Mouse (Mus musculus) urinary bladder, adult 2 months (tissue): ENCODE measurements at regions not wholly inside any gene's neighbourhood (a gene's known extent, or its start where the extent isn't known, plus 50 kb on each side); places are given as distances from the start of the nearest gene placed in this dataset.

Source experiments
- DNase-seq: peaks from one replicate; pipeline ENCODE4 v3.0.0; 2022; ENCODE audit warnings: low spot score

DNA sequence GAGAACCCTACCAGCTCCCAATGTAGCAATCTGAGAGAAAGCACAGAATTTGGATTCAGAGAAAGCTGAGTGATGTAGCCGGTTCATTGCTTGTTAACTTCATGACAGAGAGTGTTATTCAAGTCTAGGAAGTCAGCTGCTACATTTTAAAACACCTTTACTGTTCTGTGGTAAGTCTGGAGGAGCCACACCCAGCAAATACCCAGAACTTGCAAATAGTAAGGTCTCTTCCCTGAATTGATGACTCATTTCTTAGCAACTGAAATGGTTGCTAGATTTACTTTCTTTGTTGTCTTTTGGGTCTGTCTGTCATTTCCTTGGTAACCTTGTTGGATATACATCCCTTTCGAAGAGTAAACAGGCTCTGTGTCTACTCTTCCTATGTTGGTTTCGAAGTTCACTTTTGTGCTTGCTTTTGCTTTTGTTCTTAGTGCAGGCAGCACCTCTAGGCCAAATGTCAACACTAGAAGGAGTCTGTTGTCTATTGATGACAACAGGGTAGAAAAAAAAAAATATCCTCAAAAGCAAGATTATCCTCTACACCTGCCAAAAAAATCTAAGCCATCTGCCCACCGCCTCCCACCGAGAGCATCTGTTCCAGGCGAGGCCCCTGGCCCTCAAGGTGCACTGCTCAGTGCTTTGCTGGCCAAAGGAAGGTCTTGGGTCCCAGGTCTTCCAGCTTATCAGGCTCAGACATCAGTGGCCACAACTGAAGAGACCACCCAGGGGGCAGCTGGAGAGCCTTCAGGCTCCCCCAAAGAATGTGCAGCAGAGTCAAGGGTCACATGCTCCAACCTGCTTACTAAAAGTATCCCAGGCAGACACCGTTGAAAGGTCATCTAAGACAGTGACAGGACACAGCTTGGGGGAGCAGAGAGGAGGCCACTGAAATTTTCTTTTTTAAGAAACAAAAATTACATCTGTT lies 372.3 kb upstream of the Nfe2l3 start:
- no peak for DNase-seq

DNA sequence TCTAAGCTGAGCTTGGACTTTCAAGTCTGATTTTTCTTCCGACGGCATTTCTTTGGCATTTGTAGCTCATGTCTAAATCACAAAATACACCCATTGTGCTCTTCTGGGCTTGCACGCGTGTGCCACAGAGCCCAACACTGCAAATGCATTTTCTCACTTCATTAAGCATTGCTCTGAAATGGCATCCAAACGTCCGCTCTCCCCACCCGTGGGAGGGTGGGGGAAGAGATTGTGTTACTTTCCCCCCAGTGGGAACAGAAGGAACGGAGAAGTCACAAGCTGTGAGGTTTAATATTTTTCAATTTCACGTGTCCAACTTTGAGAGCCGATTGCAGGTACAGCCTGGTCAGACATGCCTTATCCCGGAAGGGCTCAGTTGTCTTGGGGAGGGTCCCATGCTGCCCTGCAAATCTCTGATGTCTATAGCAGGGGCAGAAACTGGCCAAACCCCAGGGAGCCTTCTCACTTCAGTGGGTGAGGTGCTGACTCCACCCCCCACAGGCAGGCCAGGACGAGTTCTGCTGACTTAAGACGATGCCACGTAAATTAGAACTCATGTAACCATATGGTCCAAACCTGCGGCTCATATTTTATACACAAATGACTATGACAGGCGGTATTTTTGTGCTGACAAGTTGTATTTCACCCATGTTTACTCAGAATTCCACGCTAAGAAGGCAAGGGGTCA lies 371.5 kb upstream of the Nfe2l3 start:
- DNase-seq: no peak

DNA sequence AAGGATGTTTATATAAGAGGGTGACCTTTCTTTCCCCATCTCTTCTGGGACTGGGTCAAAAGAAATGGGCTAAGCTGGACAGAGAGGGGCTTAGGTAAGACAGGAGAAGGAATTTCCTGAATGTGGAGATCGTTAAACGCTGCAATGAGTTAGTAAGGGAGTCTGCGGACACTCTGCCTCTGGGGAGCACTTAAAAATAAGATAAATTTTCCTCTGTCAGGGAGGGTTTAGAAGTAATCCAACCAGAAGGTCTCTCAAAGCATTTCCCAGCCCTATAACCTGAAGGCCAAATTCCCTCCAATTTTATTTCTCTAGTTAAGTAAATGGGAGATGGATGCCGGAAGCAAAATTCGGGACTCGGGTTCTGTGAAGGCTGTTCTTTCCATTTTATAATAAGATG lies 367.3 kb upstream of the Nfe2l3 start:
- DNase-seq: no peak

- DNase-seq: no peak
Observed at GRCm38 (mm10) chr6:51067332-51067731, 365.1 kb upstream of the Nfe2l3 start.

DNA sequence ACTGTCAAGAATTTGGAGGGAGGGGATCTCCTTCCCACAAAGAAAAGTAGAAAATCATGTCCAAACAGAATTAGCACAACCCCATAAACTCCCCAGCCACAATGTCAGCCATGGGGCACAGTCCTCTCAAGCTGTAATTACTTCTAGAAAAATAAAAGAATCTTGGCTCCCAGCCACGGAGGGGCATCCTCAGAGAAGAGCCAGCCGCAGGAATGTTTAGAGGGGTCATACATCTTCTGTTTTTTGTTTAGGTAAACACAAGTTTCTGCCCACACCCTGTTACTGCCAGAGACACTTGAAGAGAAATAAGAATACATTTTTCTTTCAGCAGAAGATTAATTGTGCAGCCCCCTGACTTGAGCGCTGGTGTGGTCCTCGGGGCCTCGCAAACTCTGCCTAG lies 362.5 kb upstream of the Nfe2l3 start:
- no peak for DNase-seq

- no peak for DNase-seq
Observed at GRCm38 (mm10) chr6:51071243-51071642, 361.2 kb upstream of the Nfe2l3 start.

- DNase-seq: no peak
Observed at GRCm38 (mm10) chr6:51075026-51075425, 357.4 kb upstream of the Nfe2l3 start.

GRCm38 (mm10) chr6:51076861-51077768 lies 355.4 kb upstream of the Nfe2l3 start:
- DNase-seq: no peak

DNA sequence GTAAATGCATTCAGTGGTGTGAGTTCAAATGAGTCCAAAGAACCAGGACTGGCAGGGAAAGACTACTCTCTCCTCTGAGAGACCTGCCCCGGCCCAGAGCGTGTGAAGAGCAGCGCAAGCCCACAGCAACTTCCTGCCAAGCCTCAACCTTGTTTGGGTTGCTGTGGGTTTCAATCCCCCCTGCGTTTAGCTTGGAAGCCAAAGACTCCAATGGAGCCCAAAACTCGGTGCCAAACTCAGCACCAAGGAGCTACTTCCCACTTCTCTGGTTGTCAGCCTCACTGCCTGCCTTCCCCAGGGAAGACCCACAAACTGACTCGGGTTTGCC lies 354.7 kb upstream of the Nfe2l3 start:
- no peak for DNase-seq

- no peak for DNase-seq
Observed at GRCm38 (mm10) chr6:51078353-51078966, 354.0 kb upstream of the Nfe2l3 start.

GRCm38 (mm10) chr6:51078967-51079355 lies 353.5 kb upstream of the Nfe2l3 start:
- DNase-seq: no peak

- no peak for DNase-seq
Observed at GRCm38 (mm10) chr6:51081056-51081455, 351.4 kb upstream of the Nfe2l3 start.

GRCm38 (mm10) chr6:51084656-51085055 lies 347.8 kb upstream of the Nfe2l3 start:
- DNase-seq: no peak

- no peak for DNase-seq
Observed at GRCm38 (mm10) chr6:51085547-51085946, 346.9 kb upstream of the Nfe2l3 start.

DNA sequence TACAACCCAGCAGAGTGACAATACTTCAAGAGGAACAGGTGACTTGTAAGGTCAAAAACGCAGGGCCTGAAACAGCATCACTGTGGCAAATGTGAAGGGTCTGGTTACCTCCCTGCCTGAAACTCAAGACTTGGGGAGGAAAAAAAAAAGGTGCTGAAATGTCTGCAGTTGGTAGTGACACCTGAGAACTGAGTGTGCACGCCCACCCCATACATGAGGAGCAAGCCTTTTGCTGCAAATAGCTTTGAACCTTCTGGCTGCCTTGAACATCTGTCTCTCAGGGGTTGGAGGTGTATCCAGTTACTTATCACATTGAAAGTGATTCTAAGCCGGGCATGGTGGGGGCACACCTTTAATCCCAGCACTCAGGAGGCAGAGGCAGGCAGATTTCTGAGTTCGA lies 346.1 kb upstream of the Nfe2l3 start:
- no peak for DNase-seq

- DNase-seq: no peak
Observed at GRCm38 (mm10) chr6:51087806-51088205, 344.7 kb upstream of the Nfe2l3 start.

GRCm38 (mm10) chr6:51088641-51089372 lies 343.7 kb upstream of the Nfe2l3 start:
- DNase-seq: no peak

DNA sequence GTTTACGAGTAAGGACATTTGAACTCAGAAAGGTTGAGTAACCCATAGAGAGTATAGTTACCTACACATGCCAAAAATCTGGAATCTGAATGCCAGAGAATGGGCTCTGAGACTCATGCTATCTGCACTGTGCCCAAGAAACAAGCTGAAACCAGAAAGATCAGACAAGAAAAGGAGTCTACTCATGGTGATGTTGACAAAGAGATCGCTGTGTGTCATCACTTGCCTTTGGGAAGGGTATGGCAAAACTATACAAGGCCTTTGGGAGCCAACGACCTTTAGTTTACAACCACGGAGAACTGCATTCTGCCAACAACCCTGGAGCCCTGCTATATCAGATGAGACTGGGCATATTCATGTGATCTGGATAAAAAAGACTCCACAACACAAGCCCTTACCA lies 339.3 kb upstream of the Nfe2l3 start:
- no peak for DNase-seq

GRCm38 (mm10) chr6:51094304-51094703 lies 338.2 kb upstream of the Nfe2l3 start:
- DNase-seq: no peak

DNA sequence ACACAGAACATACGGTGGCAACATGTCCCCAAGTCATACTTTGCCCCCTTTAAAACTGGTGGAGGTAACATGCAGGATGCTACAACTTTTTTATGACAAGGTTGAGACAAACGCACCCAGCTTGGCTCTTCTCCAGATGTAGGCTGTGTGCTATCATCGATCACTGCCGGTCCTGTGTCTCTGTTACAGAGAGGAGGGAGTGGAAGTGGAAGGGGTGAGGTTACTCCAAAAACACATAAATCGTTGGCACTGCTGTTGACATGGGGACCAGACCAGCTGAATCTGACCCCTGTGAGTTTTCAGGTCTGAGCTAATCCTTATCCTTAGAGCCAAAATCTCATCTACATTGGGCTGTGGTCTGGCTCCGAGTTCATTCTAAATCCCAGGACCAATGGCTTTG lies 335.0 kb upstream of the Nfe2l3 start:
- no peak for DNase-seq

DNA sequence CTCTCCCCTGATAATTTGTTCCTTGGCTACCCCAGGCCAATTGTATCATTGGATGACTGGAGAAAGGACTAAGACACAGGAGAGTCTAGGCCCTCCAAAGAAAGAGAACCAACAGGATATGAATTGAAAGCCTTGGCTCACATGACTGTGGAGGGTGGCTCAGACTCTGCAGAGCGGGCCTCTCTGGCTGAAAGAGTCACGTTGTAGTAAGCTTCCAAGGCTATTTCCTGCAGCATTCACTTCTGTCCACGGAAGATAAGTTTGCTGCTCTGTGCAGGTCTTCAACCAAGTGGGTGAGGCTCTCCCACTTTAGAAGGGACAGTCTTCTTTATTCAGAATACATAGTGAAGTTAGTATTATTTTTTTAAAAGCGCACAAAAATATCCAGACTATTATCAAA lies 332.1 kb upstream of the Nfe2l3 start:
- DNase-seq: no peak
